Mouse (Mus musculus): ENCODE results near the gene 4933417A18Rik.
"Not testable (repeated sequence)": the region's sequence is repeated elsewhere in the genome, so short reads cannot be mapped to it uniquely, and the experiment has no call there.

DNA sequence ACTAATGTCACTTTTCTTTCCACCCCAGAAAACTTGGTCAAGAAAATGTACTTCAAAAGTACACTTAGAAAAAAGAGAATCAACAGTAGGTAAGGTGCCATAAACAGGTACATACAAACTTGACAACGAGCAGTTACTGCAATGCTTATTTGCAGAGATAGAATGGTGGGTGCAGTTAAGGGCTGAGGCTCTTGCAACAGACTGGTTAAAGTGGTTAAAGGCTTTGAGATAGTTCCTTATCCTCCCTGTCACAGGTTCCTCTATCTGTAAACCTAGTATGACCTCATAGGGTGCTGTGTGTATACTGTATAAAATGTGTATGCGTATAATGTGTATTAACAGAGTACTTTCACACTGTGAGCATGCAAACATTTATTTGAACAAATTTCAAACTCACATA lies 27.2 kb downstream of the 4933417A18Rik start:
- not testable (repeated sequence) for TF ChIP-seq POLR2A, CTCF (IDR thresholded peaks at IDR 0.05; ENCODE audit: extremely low read depth, insufficient read depth, low read length)

All from cortical plate, adult 2 months (tissue).